Mouse (Mus musculus): Measurements from ENCODE around the gene Vmn1r175. TPM values are rescaled to one million over a fixed set of nuclear protein-coding genes. Genes with fewer than 3 reads are reported as not detected.
"Not testable (repeated sequence)": the region's sequence is repeated elsewhere in the genome, so short reads cannot be mapped to it uniquely, and the experiment has no call there.

Gene Vmn1r175
- total RNA-seq (2012; rRNA removed) (not detected in 2 replicates), total RNA-seq (2014; rRNA removed) (not detected in 2 replicates), polyA plus RNA-seq (2012; ENCODE audit: insufficient read length, low read depth) (not detected in 2 replicates)

DNA sequence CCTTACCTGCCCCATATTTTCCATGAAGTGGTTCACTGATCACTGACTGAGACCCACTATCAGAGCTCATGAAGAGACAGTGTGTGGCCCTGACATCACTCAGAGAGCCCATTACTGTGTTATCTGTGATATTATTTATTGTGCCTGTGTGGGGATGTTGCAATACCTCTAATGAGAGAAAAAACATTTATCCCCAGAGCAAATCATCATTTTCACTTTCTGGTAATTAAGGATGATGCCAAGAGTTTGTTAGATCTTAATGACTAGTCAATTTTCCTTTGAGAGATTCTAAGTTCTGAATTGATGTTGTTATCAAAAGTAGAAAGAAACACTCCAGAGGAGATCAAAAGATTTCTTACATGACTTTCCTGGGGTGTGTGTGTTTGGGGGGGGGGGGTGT lies at the start of gene Vmn1r175:
Gene Vmn1r175 (minus strand): TSS at position 101 of the 400 bp plus-strand sequence.
- H3K9ac ChIP-seq (ENCODE audit: insufficient read depth, low read depth); DNase-seq (ENCODE audit: extremely low read depth); in situ Hi-C loops (cut with MboI; ENCODE audit: low pct_ligation_motif_present, low pct_unique_long_range_greater_than_20kb, low sequenced_read_pairs); H3K9me3 ChIP-seq (replicated peaks; ENCODE audit: low read length); H3K27me3 ChIP-seq (replicated peaks); H3K4me1 ChIP-seq (ENCODE audit: control insufficient read depth in 1 of 2, insufficient read depth in 2 of 2); H3K27ac ChIP-seq (ENCODE audit: insufficient read depth, low read depth); H3K79me2 ChIP-seq (replicated peaks; ENCODE audit: control insufficient read depth, extremely low read depth, insufficient read depth, poor library complexity, severe bottlenecking); H3K36me3 ChIP-seq (replicated peaks in 1 of 2; ENCODE audit: control insufficient read depth in 1 of 2, insufficient read depth in 1 of 2, low read length in 1 of 2); H3K4me3 ChIP-seq (replicated peaks in 1 of 3; ENCODE audit: low read depth in 2 of 3, low read length in 2 of 3, poor library complexity in 1 of 3); dilution Hi-C loops (cut with MboI; ENCODE audit: extremely low pct_ligation_motif_present, extremely low pct_unique_long_range_greater_than_20kb, low sequenced_read_pairs); H3K4me2 ChIP-seq (ENCODE audit: insufficient read depth, low read depth, poor library complexity, severe bottlenecking): not testable (repeated sequence)

- H3K36me3 ChIP-seq (replicated peaks in 1 of 2; ENCODE audit: control insufficient read depth in 1 of 2, insufficient read depth in 1 of 2, low read length in 1 of 2); H3K4me2 ChIP-seq (ENCODE audit: insufficient read depth, low read depth, poor library complexity, severe bottlenecking); H3K27ac ChIP-seq (ENCODE audit: insufficient read depth, low read depth); H3K9ac ChIP-seq (ENCODE audit: insufficient read depth, low read depth); DNase-seq (ENCODE audit: extremely low read depth); H3K27me3 ChIP-seq (replicated peaks); H3K4me3 ChIP-seq (replicated peaks in 1 of 3; ENCODE audit: low read depth in 2 of 3, low read length in 2 of 3, poor library complexity in 1 of 3); dilution Hi-C loops (cut with MboI; ENCODE audit: extremely low pct_ligation_motif_present, extremely low pct_unique_long_range_greater_than_20kb, low sequenced_read_pairs); H3K9me3 ChIP-seq (replicated peaks; ENCODE audit: low read length); in situ Hi-C loops (cut with MboI; ENCODE audit: low pct_ligation_motif_present, low pct_unique_long_range_greater_than_20kb, low sequenced_read_pairs); H3K4me1 ChIP-seq (ENCODE audit: control insufficient read depth in 1 of 2, insufficient read depth in 2 of 2); H3K79me2 ChIP-seq (replicated peaks; ENCODE audit: control insufficient read depth, extremely low read depth, insufficient read depth, poor library complexity, severe bottlenecking): not testable (repeated sequence)
Measured at GRCm38 (mm10) chr7:23837272-23837671, 26.8 kb upstream of the Vmn1r175 start, which contains the start of gene Vmn1r176. Gene Vmn1r176, minus strand, starts transcription at chr7:23837372.

DNA sequence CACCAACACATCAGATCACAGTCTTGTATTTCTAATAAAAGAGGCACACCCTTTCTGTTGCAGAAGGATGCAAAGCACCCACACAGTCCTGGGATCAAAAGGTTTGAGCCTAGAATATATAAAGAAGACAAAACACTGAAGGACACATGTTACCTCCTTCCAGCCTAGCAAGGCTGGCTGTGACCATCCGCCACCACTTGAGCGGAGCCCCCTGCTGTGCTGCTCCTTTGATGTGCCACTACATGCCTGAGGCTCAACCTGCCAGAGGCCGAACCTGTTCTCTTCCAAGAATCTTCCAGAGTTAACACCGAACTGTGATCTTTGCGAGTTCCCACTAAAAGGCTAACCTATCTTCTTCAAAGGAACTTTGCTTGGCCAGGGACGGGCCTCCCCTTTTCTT lies 25.9 kb downstream of the Vmn1r175 start:
- dilution Hi-C loops (cut with MboI; ENCODE audit: extremely low pct_ligation_motif_present, extremely low pct_unique_long_range_greater_than_20kb, low sequenced_read_pairs) (no loop called here), in situ Hi-C loops (cut with MboI; ENCODE audit: low pct_ligation_motif_present, low pct_unique_long_range_greater_than_20kb, low sequenced_read_pairs) (no loop called here)
- H3K9me3 ChIP-seq (replicated peaks; ENCODE audit: low read length), result peaks cover 14% of the 10 kb centered on the region
- no peaks in the 10 kb centered on the region for H3K4me1 ChIP-seq (ENCODE audit: control insufficient read depth in 1 of 2, insufficient read depth in 2 of 2)
- H3K4me3 ChIP-seq (replicated peaks in 1 of 3; ENCODE audit: low read depth in 2 of 3, low read length in 2 of 3, poor library complexity in 1 of 3), result no peak overlapping the region
- no peak overlapping the region for H3K4me2 ChIP-seq (ENCODE audit: insufficient read depth, low read depth, poor library complexity, severe bottlenecking)
- no peak overlapping the region for H3K27ac ChIP-seq (ENCODE audit: insufficient read depth, low read depth)
- no peaks in the 10 kb centered on the region for H3K27me3 ChIP-seq (replicated peaks)
- DNase-seq (ENCODE audit: extremely low read depth), result no peak
- H3K9ac ChIP-seq (ENCODE audit: insufficient read depth, low read depth), result no peak overlapping the region
- TF ChIP-seq JUND (conservative IDR thresholded peaks at IDR 0.05; ENCODE audit: low read depth, low read length) (no peak), SIN3A (IDR thresholded peaks at IDR 0.05; ENCODE audit: low read length) (no peak), MAFK (IDR thresholded peaks at IDR 0.05; ENCODE audit: insufficient replicate concordance, low read length) (no peak), USF1 (IDR thresholded peaks at IDR 0.05; ENCODE audit: low read depth, low read length) (no peak), ZMIZ1 (IDR thresholded peaks at IDR 0.05; ENCODE audit: low read depth, low read length) (no peak), EP300 (IDR thresholded peaks at IDR 0.05; ENCODE audit: low read length) (no peak), NELFE (IDR thresholded peaks at IDR 0.05; ENCODE audit: low read depth, low read length) (no peak), NRF1 (IDR thresholded peaks at IDR 0.05; ENCODE audit: low read depth, low read length) (no peak), CHD2 (IDR thresholded peaks at IDR 0.05; ENCODE audit: low read length) (no peak), ZNF384 (IDR thresholded peaks at IDR 0.05; ENCODE audit: low read depth, low read length) (no peak), MAZ (IDR thresholded peaks at IDR 0.05; ENCODE audit: low read depth, low read length) (no peak), MYC (IDR thresholded peaks at IDR 0.05; ENCODE audit: low read depth, low read length) (no peak), IRF4 (IDR thresholded peaks at IDR 0.05; ENCODE audit: low read depth, low read length) (no peak)
- no peaks in the 10 kb centered on the region for H3K36me3 ChIP-seq (replicated peaks in 1 of 2; ENCODE audit: control insufficient read depth in 1 of 2, insufficient read depth in 1 of 2, low read length in 1 of 2)
- no peaks in the 10 kb centered on the region for H3K79me2 ChIP-seq (replicated peaks; ENCODE audit: control insufficient read depth, extremely low read depth, insufficient read depth, poor library complexity, severe bottlenecking)

Other genes with a start within 250 kb of the Vmn1r175 start
- gene Vmn1r169, start 235.1 kb downstream of the Vmn1r175 start, total RNA-seq (2012; rRNA removed), result not detected in 2 replicates
- gene Vmn1r169, start 235.1 kb downstream of the Vmn1r175 start, total RNA-seq (2014; rRNA removed), result not detected in 2 replicates
- not detected in 2 replicates for gene Vmn1r169, start 235.1 kb downstream of the Vmn1r175 start, polyA plus RNA-seq (2012; ENCODE audit: insufficient read length, low read depth)
- not detected in 2 replicates for gene Vmn1r170, start 204.5 kb downstream of the Vmn1r175 start, total RNA-seq (2012; rRNA removed)
- gene Vmn1r170, start 204.5 kb downstream of the Vmn1r175 start, total RNA-seq (2014; rRNA removed), result not detected in 2 replicates
- gene Vmn1r170, start 204.5 kb downstream of the Vmn1r175 start, polyA plus RNA-seq (2012; ENCODE audit: insufficient read length, low read depth), result not detected in 2 replicates
- gene Vmn1r171, start 179.9 kb downstream of the Vmn1r175 start, total RNA-seq (2012; rRNA removed), result not detected in 2 replicates
- gene Vmn1r171, start 179.9 kb downstream of the Vmn1r175 start, total RNA-seq (2014; rRNA removed), result not detected in 2 replicates
- not detected in 2 replicates for gene Vmn1r171, start 179.9 kb downstream of the Vmn1r175 start, polyA plus RNA-seq (2012; ENCODE audit: insufficient read length, low read depth)
- not detected in 2 replicates for gene Vmn1r172, start 152.3 kb downstream of the Vmn1r175 start, total RNA-seq (2012; rRNA removed)
- gene Vmn1r172, start 152.3 kb downstream of the Vmn1r175 start, total RNA-seq (2014; rRNA removed), result not detected in 2 replicates
- not detected in 2 replicates for gene Vmn1r172, start 152.3 kb downstream of the Vmn1r175 start, polyA plus RNA-seq (2012; ENCODE audit: insufficient read length, low read depth)
- gene Vmn1r173, start 109.9 kb downstream of the Vmn1r175 start, total RNA-seq (2012; rRNA removed), result not detected in 2 replicates
- gene Vmn1r173, start 109.9 kb downstream of the Vmn1r175 start, total RNA-seq (2014; rRNA removed), result not detected in 2 replicates
- not detected in 2 replicates for gene Vmn1r173, start 109.9 kb downstream of the Vmn1r175 start, polyA plus RNA-seq (2012; ENCODE audit: insufficient read length, low read depth)
- not detected in 2 replicates for gene Vmn1r174, start 58.4 kb downstream of the Vmn1r175 start, total RNA-seq (2012; rRNA removed)
- gene Vmn1r174, start 58.4 kb downstream of the Vmn1r175 start, total RNA-seq (2014; rRNA removed), result not detected in 2 replicates
- gene Vmn1r174, start 58.4 kb downstream of the Vmn1r175 start, polyA plus RNA-seq (2012; ENCODE audit: insufficient read length, low read depth), result not detected in 2 replicates
- not detected in 2 replicates for gene Vmn1r176, start 26.7 kb upstream of the Vmn1r175 start, total RNA-seq (2012; rRNA removed)
- gene Vmn1r176, start 26.7 kb upstream of the Vmn1r175 start, total RNA-seq (2014; rRNA removed), result not detected in 2 replicates
- gene Vmn1r176, start 26.7 kb upstream of the Vmn1r175 start, polyA plus RNA-seq (2012; ENCODE audit: insufficient read length, low read depth), result not detected in 2 replicates
- gene Vmn1r177, start 55.8 kb upstream of the Vmn1r175 start, total RNA-seq (2012; rRNA removed), result not detected in 2 replicates
- gene Vmn1r177, start 55.8 kb upstream of the Vmn1r175 start, total RNA-seq (2014; rRNA removed), result not detected in 2 replicates
- not detected in 2 replicates for gene Vmn1r177, start 55.8 kb upstream of the Vmn1r175 start, polyA plus RNA-seq (2012; ENCODE audit: insufficient read length, low read depth)
- not detected in 2 replicates for gene Vmn1r178, start 81.4 kb upstream of the Vmn1r175 start, total RNA-seq (2012; rRNA removed)
- not detected in 2 replicates for gene Vmn1r178, start 81.4 kb upstream of the Vmn1r175 start, total RNA-seq (2014; rRNA removed)
- not detected in 2 replicates for gene Vmn1r178, start 81.4 kb upstream of the Vmn1r175 start, polyA plus RNA-seq (2012; ENCODE audit: insufficient read length, low read depth)
- not detected in 2 replicates for gene Vmn1r179, start 116.3 kb upstream of the Vmn1r175 start, total RNA-seq (2012; rRNA removed)
- gene Vmn1r179, start 116.3 kb upstream of the Vmn1r175 start, total RNA-seq (2014; rRNA removed), result not detected in 2 replicates
- gene Vmn1r179, start 116.3 kb upstream of the Vmn1r175 start, polyA plus RNA-seq (2012; ENCODE audit: insufficient read length, low read depth), result not detected in 2 replicates
- gene Vmn1r180, start 140.0 kb upstream of the Vmn1r175 start, total RNA-seq (2012; rRNA removed), result not detected in 2 replicates
- gene Vmn1r180, start 140.0 kb upstream of the Vmn1r175 start, total RNA-seq (2014; rRNA removed), result not detected in 2 replicates
- gene Vmn1r180, start 140.0 kb upstream of the Vmn1r175 start, polyA plus RNA-seq (2012; ENCODE audit: insufficient read length, low read depth), result not detected in 2 replicates
- not detected in 2 replicates for gene Vmn1r181, start 164.0 kb upstream of the Vmn1r175 start, total RNA-seq (2012; rRNA removed)
- not detected in 2 replicates for gene Vmn1r181, start 164.0 kb upstream of the Vmn1r175 start, total RNA-seq (2014; rRNA removed)
- not detected in 2 replicates for gene Vmn1r181, start 164.0 kb upstream of the Vmn1r175 start, polyA plus RNA-seq (2012; ENCODE audit: insufficient read length, low read depth)
- not detected in 2 replicates for gene V1rd19, start 191.0 kb upstream of the Vmn1r175 start, total RNA-seq (2012; rRNA removed)
- not detected in 2 replicates for gene V1rd19, start 191.0 kb upstream of the Vmn1r175 start, total RNA-seq (2014; rRNA removed)
- gene V1rd19, start 191.0 kb upstream of the Vmn1r175 start, polyA plus RNA-seq (2012; ENCODE audit: insufficient read length, low read depth), result not detected in 2 replicates
- gene Vmn1r183, start 242.6 kb upstream of the Vmn1r175 start, total RNA-seq (2012; rRNA removed), result not detected in 2 replicates
- gene Vmn1r183, start 242.6 kb upstream of the Vmn1r175 start, total RNA-seq (2014; rRNA removed), result not detected in 2 replicates
- not detected in 2 replicates for gene Vmn1r183, start 242.6 kb upstream of the Vmn1r175 start, polyA plus RNA-seq (2012; ENCODE audit: insufficient read length, low read depth)